Mouse (Mus musculus) embryonic fibroblast, embryonic 13.5 days (primary cell): Measurements from ENCODE around the gene Arl3.

Source experiments
- CTCF ChIP-seq: IDR thresholded peaks from 2 replicates; pipeline ENCODE4 v1.5.1; 2011; ENCODE audit warnings: mild to moderate bottlenecking, control low read depth, low read length, moderate library complexity, borderline replicate concordance; ENCODE audit not compliant: insufficient read depth
- POLR2A ChIP-seq: IDR thresholded peaks from 2 replicates; pipeline ENCODE4 v1.6.1; 2011; ENCODE audit warnings: low read depth, mild to moderate bottlenecking, control low read depth, low read length, moderate library complexity

- TF ChIP-seq CTCF (no peak), POLR2A (no peak)
These were observed 45.1 kb downstream of the Arl3 start for GRCm38 (mm10) chr19:46527632-46528528.
